9 mouse cellular contexts compared by ENCODE assay signal in the genomic region with DNA sequence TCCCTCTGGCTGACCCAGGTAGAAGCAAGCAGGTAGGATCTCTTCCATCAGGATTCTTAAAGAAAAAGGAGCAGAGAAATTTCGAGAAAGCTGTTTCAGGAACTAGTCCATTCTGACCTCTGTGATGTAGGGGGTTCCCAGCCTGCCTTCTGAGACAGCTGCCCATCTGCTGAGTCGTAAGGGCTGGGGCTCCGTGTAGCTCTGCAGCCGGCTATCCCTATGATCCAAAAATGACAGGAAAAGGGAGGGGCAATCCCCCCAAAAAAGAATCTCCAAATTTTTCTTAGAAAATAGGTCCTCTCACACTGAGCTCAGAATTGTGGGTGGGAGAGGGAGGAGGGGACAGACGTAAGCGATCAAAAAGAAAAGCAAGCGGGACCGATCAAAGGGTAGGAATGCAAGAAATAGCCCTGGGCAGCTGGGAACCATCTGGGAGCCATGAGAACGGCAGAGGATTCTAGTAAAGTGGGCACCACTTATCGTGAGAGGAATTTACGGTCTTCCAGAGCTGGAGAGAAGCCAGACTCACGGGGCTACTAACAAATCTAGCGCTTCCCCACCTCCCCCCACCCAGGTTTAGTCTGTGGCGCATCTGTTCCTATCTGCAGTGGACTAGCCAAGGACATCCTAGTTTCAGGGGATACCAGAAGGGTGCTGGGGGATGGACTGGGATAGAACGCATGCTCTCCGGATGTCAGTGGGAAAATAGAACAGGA. TPM values are rescaled to one million over a fixed set of nuclear protein-coding genes. Genes with fewer than 3 reads are reported as not detected.
DNase-seq lines count a peak whose midpoint lies in the region; ATAC-seq and TF ChIP-seq lines count a peak whose summit lies in the region.
"Had no signal": no experiment of that assay in that cellular context is flagged by ENCODE, and none has a peak within 500 bp of the region (broad histone marks: within the 10 kb centered on the region; RNA-seq: fewer than 3 reads in every experiment).

No protein-coding gene starts in this region.

- no peaks in the 10 kb centered on the region for H3K9me3 ChIP-seq in kidney, embryonic 15.5 days (replicated peaks)
- no peaks in the 10 kb centered on the region for H3K9me3 ChIP-seq in embryonic facial prominence, embryonic 10.5 days
- no peaks in the 10 kb centered on the region for H3K9me3 ChIP-seq in intestine, embryonic 14.5 days (ENCODE audit: control insufficient read depth, low read length)
- no peaks in the 10 kb centered on the region for H3K9me3 ChIP-seq in midbrain, postnatal 0 days (ENCODE audit: low read length)

- WGBS in kidney, embryonic 15.5 days, result 21% methylated on average over 16 of the region's 16 CpGs
- 38% methylated on average over 16 of the region's 16 CpGs for WGBS in embryonic facial prominence, embryonic 10.5 days
- WGBS in intestine, embryonic 14.5 days, result 19% methylated on average over 16 of the region's 16 CpGs
- WGBS in midbrain, postnatal 0 days, result 31% methylated on average over 16 of the region's 16 CpGs

- no peak overlapping the region for H3K27ac ChIP-seq in kidney, embryonic 15.5 days
- peak overlapping the region; percentile 37; the same call in 1 of the 2 replicates for H3K27ac ChIP-seq in embryonic facial prominence, embryonic 10.5 days (replicated peaks)
- H3K27ac ChIP-seq in intestine, embryonic 14.5 days (ENCODE audit: low read depth), result no peak overlapping the region
- no peak overlapping the region for H3K27ac ChIP-seq in midbrain, postnatal 0 days (ENCODE audit: low read depth, low read length)

- no peak overlapping the region for H3K9ac ChIP-seq in kidney, embryonic 15.5 days
- H3K9ac ChIP-seq in intestine, embryonic 14.5 days (ENCODE audit: low read length), result 0 out of 2 replicates have a peak overlapping the region, but pooled peaks have one; percentile 4
- 0 out of 2 replicates have a peak overlapping the region, but pooled peaks have one; percentile 0 for H3K9ac ChIP-seq in midbrain, postnatal 0 days (replicated peaks; ENCODE audit: low read length, poor library complexity, severe bottlenecking)

- no peak for DNase-seq in kidney, adult 18-20 months
- DNase-seq in embryonic facial prominence, embryonic 10.5 days (ENCODE audit: low spot score), result peak; percentile 77
- no peak for DNase-seq in intestine, embryonic 14.5 days (ENCODE audit: low spot score)
- DNase-seq in midbrain, postnatal 0 days (ENCODE audit: low spot score), result peak; percentile 74
- DNase-seq in gastrocnemius, adult 18-20 months (ENCODE audit: low spot score), result no peak
- DNase-seq in adrenal gland, adult 2 months, result no peak
- no peak for DNase-seq in urinary bladder, adult 18-20 months (ENCODE audit: low spot score in 2 of 2)

- 0 out of 2 replicates have a peak overlapping the region, but pooled peaks have one; percentile 5 for H3K4me3 ChIP-seq in kidney, embryonic 15.5 days (replicated peaks)
- H3K4me3 ChIP-seq in embryonic facial prominence, embryonic 10.5 days, result peak overlapping the region; percentile 25; the same call in 1 of the 2 replicates
- H3K4me3 ChIP-seq in intestine, embryonic 14.5 days (ENCODE audit: low read depth, low read length), result no peak overlapping the region
- H3K4me3 ChIP-seq in midbrain, postnatal 0 days (ENCODE audit: low read depth, low read length), result no peak overlapping the region

- H3K4me2 ChIP-seq in kidney, embryonic 15.5 days, result peak overlapping the region; percentile 49
- H3K4me2 ChIP-seq in intestine, embryonic 14.5 days (ENCODE audit: low read length), result peak overlapping the region; percentile 46
- peak overlapping the region; percentile 13 for H3K4me2 ChIP-seq in midbrain, postnatal 0 days (ENCODE audit: low read depth, low read length, poor library complexity, severe bottlenecking)

- no peak for TF ChIP-seq CTCF in midbrain, postnatal 0 days (IDR thresholded peaks at IDR 0.05)

- no peaks in the 10 kb centered on the region for H3K36me3 ChIP-seq in kidney, embryonic 15.5 days
- no peaks in the 10 kb centered on the region for H3K36me3 ChIP-seq in embryonic facial prominence, embryonic 10.5 days (replicated peaks)
- H3K36me3 ChIP-seq in intestine, embryonic 14.5 days (ENCODE audit: control insufficient read depth, insufficient read depth, low read length), result no peaks in the 10 kb centered on the region
- no peaks in the 10 kb centered on the region for H3K36me3 ChIP-seq in midbrain, postnatal 0 days (ENCODE audit: insufficient read depth, low read length)

- 0 out of 2 replicates have a peak, but pooled peaks cover 12% of the 10 kb centered on the region for H3K27me3 ChIP-seq in kidney, embryonic 15.5 days
- H3K27me3 ChIP-seq in embryonic facial prominence, embryonic 10.5 days (replicated peaks; ENCODE audit: low read depth, poor library complexity, severe bottlenecking), result 0 out of 2 replicates have a peak, but pooled peaks cover 7% of the 10 kb centered on the region
- H3K27me3 ChIP-seq in intestine, embryonic 14.5 days (replicated peaks; ENCODE audit: control insufficient read depth, insufficient read depth, low read length), result no peaks in the 10 kb centered on the region; the same call in 1 of the 2 replicates
- no peaks in the 10 kb centered on the region for H3K27me3 ChIP-seq in midbrain, postnatal 0 days (ENCODE audit: insufficient read depth, low read length)

- H3K4me1 ChIP-seq in kidney, embryonic 15.5 days, result peaks cover 11% of the 10 kb centered on the region
- peaks cover 20% of the 10 kb centered on the region for H3K4me1 ChIP-seq in embryonic facial prominence, embryonic 10.5 days
- H3K4me1 ChIP-seq in intestine, embryonic 14.5 days (replicated peaks; ENCODE audit: control insufficient read depth, insufficient read depth, low read length), result peaks cover 11% of the 10 kb centered on the region; the same call in 1 of the 2 replicates
- peaks cover 4% of the 10 kb centered on the region; the same call in 1 of the 2 replicates for H3K4me1 ChIP-seq in midbrain, postnatal 0 days (ENCODE audit: insufficient read depth, low read length)

- ATAC-seq in kidney, embryonic 15.5 days (replicated peaks; ENCODE audit: low FRiP score), result no peak
- ATAC-seq in intestine, embryonic 14.5 days (replicated peaks; ENCODE audit: low FRiP score, low TSS enrichment, low read depth), result peak; percentile 47; the same call in 1 of the 2 replicates
- ATAC-seq in midbrain, postnatal 0 days (ENCODE audit: low FRiP score), result peak; percentile 52; the same call in 1 of the 2 replicates

RNA-seq across cellular contexts. Expression of gene Wdr95, which starts 9.5 kb away (rescaled TPM):
- not detected in 2 replicates for polyA plus RNA-seq in kidney, embryonic 15.5 days (2015; fragmentation: Nextera tagmentation; extraction: Ambion mirVana)
- polyA plus RNA-seq in embryonic facial prominence, embryonic 10.5 days (2016; fragmentation: Nextera tagmentation; extraction: Ambion mirVana), result not detected in 2 replicates
- polyA plus RNA-seq in intestine, embryonic 14.5 days (2014; fragmentation: Nextera tagmentation; extraction: Ambion mirVana), result 0.07 and 0.37 TPM in 2 replicates
- 0.33 TPM in 1 of 2 replicates, not detected in the other for total RNA-seq in midbrain, postnatal 0 days (2014; rRNA removed)
- polyA plus RNA-seq in midbrain, postnatal 0 days (2015; fragmentation: Nextera tagmentation; extraction: Ambion mirVana), result 0.28 and 0.41 TPM in 2 replicates
- not detected for total RNA-seq in gastrocnemius, adult 18-20 months (2021)
- total RNA-seq in adrenal gland, adult 2 months (2021), result not detected
- polyA plus RNA-seq in adrenal gland, adult 2 months (2012; rRNA removed), result not detected in 2 replicates
- total RNA-seq: MEL had no signal

Comparison
In these comparisons a context has a peak if more than half of its experiments do, and no peak if none do; other contexts are left out.
1. H3K4me3 ChIP-seq: peak in kidney, embryonic 15.5 days (single experiment) and embryonic facial prominence, embryonic 10.5 days (single experiment); none in intestine, embryonic 14.5 days (single experiment) and midbrain, postnatal 0 days (single experiment).
2. DNase-seq: peak in embryonic facial prominence, embryonic 10.5 days (single experiment) and midbrain, postnatal 0 days (single experiment); none in kidney, adult 18-20 months (single experiment), intestine, embryonic 14.5 days (single experiment), gastrocnemius, adult 18-20 months (single experiment), adrenal gland, adult 2 months (single experiment) and urinary bladder, adult 18-20 months (0 of 2).
3. Peak in every context shown above with its lines, with median percentiles within 50 percentile points of each other: H3K4me2 ChIP-seq.